Mouse (Mus musculus) liver, embryonic 16.5 days (tissue): ENCODE results near the gene 4933407L21Rik. TPM values are rescaled to one million over a fixed set of nuclear protein-coding genes. Genes with fewer than 3 reads are reported as not detected.
A peak's percentile ranks its signal among the peaks of the same experiment; 100 is the strongest.

ENCODE experiments used
- ATAC-seq: fragments of 200-750 bp; cut with Nextera tagmentation; 2 replicates; pipeline ENCODE4 v1.8.0; 2017; ENCODE audit warnings: low read depth, mild to moderate bottlenecking, moderate number of reproducible peaks, moderate library complexity
- H3K27ac ChIP-seq: fragments of 300-500 bp; sonication (generic); 2 replicates; pipeline ENCODE4 v1.5.1; 2014; ENCODE audit warnings: mild to moderate bottlenecking, low read length
- H3K27me3 ChIP-seq: fragments of 300-500 bp; sonication (generic); 2 replicates; pipeline ENCODE4 v1.6.1; 2014; ENCODE audit warnings: low read depth, low read length, mixed read lengths; ENCODE audit not compliant: control insufficient read depth, insufficient read depth
- H3K36me3 ChIP-seq: fragments of 300-500 bp; sonication (generic); 2 replicates; pipeline ENCODE4 v1.6.1; 2014; ENCODE audit warnings: mild to moderate bottlenecking; ENCODE audit not compliant: control insufficient read depth, insufficient read depth
- H3K4me1 ChIP-seq: fragments of 300-500 bp; sonication (generic); 2 replicates; pipeline ENCODE4 v1.6.1; 2014; ENCODE audit warnings: low read depth, low read length, mixed read lengths; ENCODE audit not compliant: control insufficient read depth
- H3K4me2 ChIP-seq: fragments of 300-500 bp; sonication (generic); 2 replicates; pipeline ENCODE4 v1.6.1; 2014; ENCODE audit warnings: low read depth, low read length, mixed read lengths
- H3K4me3 ChIP-seq: fragments of 300-500 bp; sonication (generic); 2 replicates; pipeline ENCODE4 v1.5.1; 2014; ENCODE audit warnings: low read depth, mild to moderate bottlenecking, low read length
- H3K9ac ChIP-seq: fragments of 300-500 bp; sonication (generic); 2 replicates; pipeline ENCODE4 v1.6.1; 2014; ENCODE audit warnings: low read depth, low read length
- H3K9me3 ChIP-seq: fragments of 300-500 bp; sonication (generic); replicated peaks from 2 replicates; pipeline ENCODE4 v1.6.1; 2016; ENCODE audit warnings: low read length; ENCODE audit not compliant: control insufficient read depth
- WGBS: fragments of 180-500 bp; shearing (Covaris S2); extraction: QIAGEN DNeasy Blood & Tissue Kit; methylation state at CpG from one replicate; pipeline ENCODE4 v1.1.7; 2014; ENCODE audit not compliant: insufficient replicate concordance; 5-methylcytosine and 5-hydroxymethylcytosine counted together
- polyA plus RNA-seq: library from polyadenylated mRNA; unstranded; fragments of >200 nt; fragmentation: Nextera tagmentation; extraction: Ambion mirVana; gene quantifications from 2 replicates; pipeline ENCODE4 v1.2.1, GENCODE M21; 2015

4933407L21Rik gene
- polyA plus RNA-seq, 1 experiment from 2014 or later = not detected

DNA sequence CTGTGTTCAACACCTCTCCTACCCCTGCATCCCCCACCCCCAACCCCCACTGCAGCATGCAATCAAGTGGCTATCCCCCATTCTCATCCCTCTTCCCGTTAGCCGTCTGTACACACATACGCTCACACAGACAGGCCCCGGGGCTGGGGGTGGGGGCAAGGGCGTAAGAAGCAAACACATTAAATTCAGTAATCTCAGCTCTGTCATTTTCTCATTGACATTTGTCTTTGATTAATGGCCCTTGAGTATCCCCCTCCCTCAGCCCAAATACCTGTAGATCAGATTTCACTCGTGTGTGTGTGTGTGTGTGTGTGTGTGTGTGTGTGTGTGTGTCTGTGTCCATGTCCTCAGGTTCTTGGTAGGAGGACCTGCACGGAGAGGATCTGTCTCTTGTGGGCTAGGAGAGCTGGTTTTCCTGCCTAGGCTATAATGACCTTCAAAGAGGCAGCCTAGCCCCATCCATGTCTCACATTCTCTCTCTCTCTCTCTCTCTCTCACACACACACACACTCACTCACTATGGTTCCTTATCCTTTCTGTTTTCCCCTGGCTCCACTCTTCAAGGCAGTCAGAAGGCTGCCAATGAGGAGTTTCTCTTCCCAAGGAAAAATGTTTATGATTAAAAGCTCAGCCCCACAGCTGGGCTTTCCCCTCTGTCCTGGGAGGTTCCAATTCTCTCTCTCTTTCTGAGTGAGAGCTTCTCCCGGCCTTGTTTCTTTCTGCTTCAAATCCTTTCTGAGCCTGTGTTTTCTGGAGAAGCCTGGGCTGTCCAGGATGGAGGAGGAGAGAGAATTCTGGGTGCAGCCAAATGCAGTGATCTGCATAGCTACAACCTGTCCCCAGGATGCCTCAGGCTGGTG, 30.2 kb upstream of the 4933407L21Rik start:
- Histone ChIP-seq H3K9me3 (no peaks in the 10 kb centered on the region), H3K27ac (no peak overlapping the region), H3K27me3 (no peaks in the 10 kb centered on the region), H3K36me3 (no peaks in the 10 kb centered on the region), H3K4me1 (peaks cover 50% of the 10 kb centered on the region), H3K4me3 (no peak overlapping the region), H3K9ac (no peak overlapping the region), H3K4me2 (no peak overlapping the region)
- ATAC-seq = no peak
- 55% methylated on average over 8 of the region's 8 CpGs for WGBS

GRCm38 (mm10) chr1:85898761-85899387, 29.4 kb upstream of the 4933407L21Rik start:
- Histone ChIP-seq H3K27me3 (no peaks in the 10 kb centered on the region), H3K27ac (no peak overlapping the region), H3K4me2 (no peak overlapping the region), H3K36me3 (no peaks in the 10 kb centered on the region), H3K4me3 (no peak overlapping the region), H3K4me1 (peaks cover 50% of the 10 kb centered on the region), H3K9ac (no peak overlapping the region), H3K9me3 (no peaks in the 10 kb centered on the region)
- ATAC-seq = peak; percentile 35
- 45% methylated on average over 12 of the region's 12 CpGs for WGBS

GRCm38 (mm10) chr1:85899388-85899761, 28.9 kb upstream of the 4933407L21Rik start:
- Histone ChIP-seq H3K4me3 (no peak overlapping the region), H3K4me2 (no peak overlapping the region), H3K27ac (no peak overlapping the region), H3K27me3 (no peaks in the 10 kb centered on the region), H3K36me3 (no peaks in the 10 kb centered on the region), H3K9me3 (no peaks in the 10 kb centered on the region), H3K9ac (no peak overlapping the region), H3K4me1 (peaks cover 47% of the 10 kb centered on the region)
- no peak for ATAC-seq

- no peak overlapping the region for H3K27ac ChIP-seq
- H3K9ac ChIP-seq = no peak overlapping the region
- H3K9me3 ChIP-seq = no peaks in the 10 kb centered on the region
- WGBS = 48% methylated on average over 7 of the region's 7 CpGs
- H3K4me1 ChIP-seq = peaks cover 43% of the 10 kb centered on the region
- ATAC-seq = no peak
- H3K4me3 ChIP-seq = no peak overlapping the region
- no peaks in the 10 kb centered on the region for H3K36me3 ChIP-seq
- H3K27me3 ChIP-seq = no peaks in the 10 kb centered on the region
- H3K4me2 ChIP-seq = no peak overlapping the region
Measured at GRCm38 (mm10) chr1:85900521-85901333, 27.6 kb upstream of the 4933407L21Rik start.

DNA sequence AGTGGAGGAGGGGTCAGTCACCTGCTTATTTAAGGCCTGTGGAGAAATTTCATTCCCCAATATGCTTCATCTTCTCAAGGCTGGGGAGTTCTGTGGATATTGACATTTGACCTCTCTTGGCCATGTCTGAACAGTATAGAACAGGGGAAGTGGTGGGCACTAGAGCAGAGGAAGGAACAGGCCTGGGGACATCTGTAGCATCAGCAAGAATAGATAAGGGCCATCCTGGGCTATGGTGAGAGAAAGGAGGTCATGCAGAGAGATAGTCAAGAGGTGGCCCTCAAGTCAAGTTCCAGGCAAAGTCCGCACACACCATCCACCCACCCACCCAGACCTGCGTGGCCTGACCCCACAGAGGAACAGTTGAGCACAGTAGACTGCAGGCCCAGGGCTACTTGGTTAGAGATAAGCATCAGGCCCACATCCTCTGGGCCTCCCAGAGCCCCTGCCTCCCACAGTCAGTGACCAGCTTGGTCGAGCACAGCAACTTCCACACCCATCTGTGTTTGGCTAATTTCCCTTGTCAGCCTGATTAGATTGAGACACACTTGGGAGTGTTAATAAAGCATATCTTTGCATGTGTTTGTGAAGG, 26.7 kb upstream of the 4933407L21Rik start:
- H3K4me2 ChIP-seq = no peak overlapping the region
- H3K36me3 ChIP-seq = no peaks in the 10 kb centered on the region
- no peak overlapping the region for H3K9ac ChIP-seq
- no peak for ATAC-seq
- no peaks in the 10 kb centered on the region for H3K9me3 ChIP-seq
- no peaks in the 10 kb centered on the region for H3K27me3 ChIP-seq
- peaks cover 35% of the 10 kb centered on the region for H3K4me1 ChIP-seq
- WGBS = 31% methylated on average over 3 of the region's 3 CpGs
- H3K27ac ChIP-seq = no peak overlapping the region
- no peak overlapping the region for H3K4me3 ChIP-seq

DNA sequence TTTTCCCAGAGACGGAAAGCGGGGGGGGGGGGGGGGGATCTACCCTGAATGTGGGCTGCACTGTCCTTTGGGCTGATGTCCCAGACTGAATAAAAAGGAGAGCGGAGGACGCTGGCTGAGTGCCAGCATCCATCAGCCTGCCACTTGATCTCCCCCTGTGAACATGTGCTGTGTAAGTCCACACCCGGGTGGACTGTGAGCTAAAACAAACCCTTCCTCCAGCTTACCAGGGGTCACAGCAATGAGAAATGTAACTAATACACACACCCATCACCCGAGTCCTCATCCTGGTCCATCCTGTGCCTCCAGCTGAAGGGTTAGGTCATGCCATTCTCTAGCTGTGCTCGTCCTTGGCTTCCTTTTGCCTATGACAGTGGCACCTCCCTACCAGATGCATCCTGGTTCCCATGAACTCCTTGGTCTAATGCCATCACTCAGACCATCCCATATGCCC, 26.1 kb upstream of the 4933407L21Rik start:
- ATAC-seq = 0 out of 2 replicates have a peak, but pooled peaks have one; percentile 14

DNA sequence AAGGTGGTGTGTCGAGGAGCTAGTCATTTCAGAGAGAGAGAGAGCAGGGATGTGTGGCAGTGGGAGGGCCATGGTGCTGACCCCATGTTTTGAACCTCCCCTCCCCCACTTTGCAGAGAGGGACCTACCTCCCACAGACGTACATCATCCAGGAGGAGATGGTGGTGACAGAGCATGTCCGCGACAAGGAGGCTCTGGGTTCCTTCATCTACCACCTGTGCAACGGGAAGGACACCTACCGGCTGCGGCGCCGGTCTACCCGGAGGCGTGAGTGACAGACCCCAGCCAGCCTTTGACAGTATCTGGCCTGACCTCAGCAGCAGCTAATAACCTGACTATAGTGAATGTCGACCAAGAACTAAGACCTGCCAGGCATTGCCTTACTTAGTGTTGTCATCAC, 21.4 kb upstream of the 4933407L21Rik start:
- WGBS = 86% methylated on average over 12 of the region's 12 CpGs
- no peaks in the 10 kb centered on the region; the same call in 1 of the 2 replicates for H3K36me3 ChIP-seq

More for the DNA sequence above, 26.1 kb upstream of the 4933407L21Rik start:
- Histone ChIP-seq H3K27ac (no peak overlapping the region), H3K4me1 (peaks cover 30% of the 10 kb centered on the region), H3K4me3 (no peak overlapping the region), H3K4me2 (no peak overlapping the region), H3K27me3 (no peaks in the 10 kb centered on the region), H3K36me3 (no peaks in the 10 kb centered on the region), H3K9me3 (no peaks in the 10 kb centered on the region), H3K9ac (no peak overlapping the region)
- WGBS = 45% methylated on average over 7 of the region's 7 CpGs

DNA sequence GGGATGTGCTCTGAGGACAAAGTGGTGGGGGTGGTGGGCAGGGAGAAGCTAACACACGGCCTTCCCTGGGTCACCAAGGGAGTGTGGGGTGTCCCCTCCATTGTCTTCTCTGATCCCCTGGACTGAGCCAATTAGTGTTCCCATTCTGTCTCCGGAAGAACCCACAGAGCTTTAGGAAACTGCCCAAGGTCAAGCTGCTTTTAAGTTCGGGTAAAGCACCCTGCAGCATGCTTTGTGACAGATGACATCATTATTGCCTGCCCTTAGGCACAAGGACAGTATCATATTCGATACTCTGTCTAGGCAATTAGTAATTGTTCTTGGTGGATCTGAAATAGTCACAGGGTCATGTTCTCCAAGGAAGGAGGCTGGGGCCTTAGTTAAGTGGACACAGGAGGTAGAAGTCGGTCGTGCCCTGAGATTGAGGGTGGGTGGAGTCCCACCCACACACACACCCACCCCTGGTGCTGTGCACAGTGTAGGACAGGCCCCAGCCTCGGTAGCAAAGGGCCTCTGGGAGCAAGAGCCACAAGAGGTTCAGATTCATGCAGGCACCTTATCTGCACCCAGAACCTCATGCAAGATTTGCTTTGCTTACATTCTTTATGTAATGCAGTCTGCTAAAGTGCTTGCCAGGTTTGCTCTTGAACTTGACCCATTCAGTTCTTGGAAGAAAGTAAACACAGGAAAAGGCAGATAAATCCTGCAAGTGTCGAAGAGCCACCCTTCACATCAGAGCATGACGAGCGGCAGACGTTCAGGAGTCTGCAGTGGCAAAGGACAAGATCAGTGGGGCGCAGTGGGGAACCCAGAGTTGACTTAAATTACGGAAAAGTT, 19.3 kb upstream of the 4933407L21Rik start:
- H3K9me3 ChIP-seq = no peaks in the 10 kb centered on the region
- H3K4me2 ChIP-seq = no peak overlapping the region
- no peaks in the 10 kb centered on the region for H3K27me3 ChIP-seq
- H3K9ac ChIP-seq = no peak overlapping the region
- no peaks in the 10 kb centered on the region for H3K4me1 ChIP-seq
- no peaks in the 10 kb centered on the region; the same call in 1 of the 2 replicates for H3K36me3 ChIP-seq
- no peak overlapping the region for H3K4me3 ChIP-seq
- ATAC-seq = no peak
- H3K27ac ChIP-seq = no peak overlapping the region
- 47% methylated on average over 13 of the region's 13 CpGs for WGBS

More for the DNA sequence above, 21.4 kb upstream of the 4933407L21Rik start:
- Histone ChIP-seq H3K9ac (no peak overlapping the region), H3K4me1 (peaks cover 5% of the 10 kb centered on the region), H3K9me3 (no peaks in the 10 kb centered on the region), H3K27ac (no peak overlapping the region), H3K4me2 (no peak overlapping the region), H3K27me3 (no peaks in the 10 kb centered on the region), H3K4me3 (no peak overlapping the region)
- ATAC-seq = no peak
